In the genomic region with DNA sequence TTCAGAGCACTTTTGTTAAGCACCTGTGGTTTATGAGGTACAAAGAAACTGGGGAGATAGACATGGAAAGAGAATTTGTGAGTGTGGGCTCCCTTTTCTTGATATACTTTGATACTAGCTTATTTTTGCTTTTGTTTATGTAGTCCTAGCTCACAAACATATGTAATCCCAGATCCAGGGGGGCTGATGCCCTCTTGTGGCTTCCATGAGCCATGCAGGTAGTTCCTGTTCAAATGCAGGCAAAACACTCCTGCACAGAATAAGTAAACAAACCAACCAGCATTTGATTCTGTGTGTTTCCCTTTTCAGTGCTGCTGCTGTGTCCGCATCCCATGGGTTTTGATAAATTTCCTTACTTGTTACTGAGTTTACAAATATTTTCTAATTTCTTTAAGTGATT, we compare ENCODE assay signal across 12 mouse cellular contexts. TPM values are rescaled to one million over a fixed set of nuclear protein-coding genes. Genes with fewer than 3 reads are reported as not detected.
DNase-seq lines count a peak whose midpoint lies in the region; ATAC-seq and TF ChIP-seq lines count a peak whose summit lies in the region.
"Had no signal": no experiment of that assay in that cellular context is flagged by ENCODE, and none has a peak within 500 bp of the region (broad histone marks: within the 10 kb centered on the region; RNA-seq: fewer than 3 reads in every experiment).

No protein-coding gene starts in this region.

- H3K36me3 ChIP-seq in heart, adult 2 months (ENCODE audit: control insufficient read depth, insufficient read depth, low read length): no peaks in the 10 kb centered on the region
- peaks cover 60% of the 10 kb centered on the region for H3K36me3 ChIP-seq in heart, embryonic 12.5 days
- H3K36me3 ChIP-seq in midbrain, embryonic 14.5 days (ENCODE audit: control insufficient read depth, insufficient read depth, low read length): peaks cover 62% of the 10 kb centered on the region
- H3K36me3 ChIP-seq in midbrain, embryonic 13.5 days: peaks cover 52% of the 10 kb centered on the region
- H3K36me3 ChIP-seq in stomach, postnatal 0 days (ENCODE audit: control insufficient read depth, insufficient read depth, low read length): peaks cover 26% of the 10 kb centered on the region

- no peak overlapping the region for H3K9ac ChIP-seq in heart, adult 2 months (ENCODE audit: low read depth, low read length)
- no peak overlapping the region for H3K9ac ChIP-seq in heart, embryonic 12.5 days
- no peak overlapping the region for H3K9ac ChIP-seq in midbrain, embryonic 14.5 days (replicated peaks; ENCODE audit: low read length)
- no peak overlapping the region for H3K9ac ChIP-seq in midbrain, embryonic 13.5 days (replicated peaks)
- H3K9ac ChIP-seq in stomach, postnatal 0 days (ENCODE audit: low read length): no peak overlapping the region

- intact Hi-C loops in heart, adult 2 months (cut with DNase I): loop anchor here (2.0 kb wide), 1 partner anchor 79 kb away; no protein-coding TSS in a partner anchor

- peak; percentile 87 for TF ChIP-seq CTCF in heart, adult 2 months (IDR thresholded peaks at IDR 0.05)
- TF ChIP-seq CTCF in embryonic fibroblast, embryonic 13.5 days (IDR thresholded peaks at IDR 0.05; ENCODE audit: borderline replicate concordance, insufficient read depth, low read length): peak; percentile 49; the same call in 1 of the 2 replicates
- TF ChIP-seq CTCF in stomach, postnatal 0 days (IDR thresholded peaks at IDR 0.05; ENCODE audit: low read depth): peak; percentile 77

- no peaks in the 10 kb centered on the region for H3K9me3 ChIP-seq in heart, embryonic 12.5 days (replicated peaks)
- no peaks in the 10 kb centered on the region for H3K9me3 ChIP-seq in midbrain, embryonic 14.5 days (ENCODE audit: control insufficient read depth, low read length)
- no peaks in the 10 kb centered on the region for H3K9me3 ChIP-seq in midbrain, embryonic 13.5 days
- H3K9me3 ChIP-seq in stomach, postnatal 0 days (ENCODE audit: control insufficient read depth, low read length): no peaks in the 10 kb centered on the region

- no peaks in the 10 kb centered on the region; the same call in 1 of the 2 replicates for H3K4me1 ChIP-seq in heart, adult 2 months (ENCODE audit: control insufficient read depth, insufficient read depth, low read length)
- H3K4me1 ChIP-seq in heart, embryonic 12.5 days (replicated peaks): peaks cover 12% of the 10 kb centered on the region
- peaks cover 10% of the 10 kb centered on the region for H3K4me1 ChIP-seq in midbrain, embryonic 14.5 days (ENCODE audit: control insufficient read depth, insufficient read depth, low read length)
- peaks cover 21% of the 10 kb centered on the region for H3K4me1 ChIP-seq in midbrain, embryonic 13.5 days (replicated peaks)
- H3K4me1 ChIP-seq in embryonic fibroblast, embryonic 13.5 days (ENCODE audit: control insufficient read depth, insufficient read depth, low read length): peaks cover 5% of the 10 kb centered on the region; the same call in 1 of the 2 replicates
- no peaks in the 10 kb centered on the region for H3K4me1 ChIP-seq in stomach, postnatal 0 days (replicated peaks; ENCODE audit: control insufficient read depth, insufficient read depth)

- WGBS in heart, adult 2 months: 64% methylated on average over 1 of the region's 1 CpGs
- 56% methylated on average over 1 of the region's 1 CpGs for WGBS in heart, embryonic 12.5 days
- 79% methylated on average over 1 of the region's 1 CpGs for WGBS in midbrain, embryonic 14.5 days
- 76% methylated on average over 1 of the region's 1 CpGs for WGBS in midbrain, embryonic 13.5 days
- WGBS in stomach, postnatal 0 days: 52% methylated on average over 1 of the region's 1 CpGs

- H3K27ac ChIP-seq in heart, adult 2 months: no peak overlapping the region
- no peak overlapping the region for H3K27ac ChIP-seq in heart, embryonic 12.5 days (ENCODE audit: poor library complexity, severe bottlenecking)
- no peak overlapping the region for H3K27ac ChIP-seq in midbrain, embryonic 14.5 days (replicated peaks; ENCODE audit: low read depth, low read length)
- no peak overlapping the region for H3K27ac ChIP-seq in midbrain, embryonic 13.5 days
- H3K27ac ChIP-seq in embryonic fibroblast, embryonic 13.5 days (ENCODE audit: insufficient read depth, low read length): no peak overlapping the region
- H3K27ac ChIP-seq in stomach, postnatal 0 days (replicated peaks): no peak overlapping the region

- no peak for TF ChIP-seq EP300 in heart, adult 2 months (IDR thresholded peaks at IDR 0.05; ENCODE audit: insufficient read depth, low read depth, low read length)
- no peak for TF ChIP-seq EP300 in stomach, postnatal 0 days (optimal IDR thresholded peaks at IDR 0.05)

- ATAC-seq in heart, embryonic 12.5 days (ENCODE audit: insufficient number of reproducible peaks, low FRiP score): no peak
- no peak for ATAC-seq in midbrain, embryonic 14.5 days (ENCODE audit: low FRiP score, low TSS enrichment)
- ATAC-seq in midbrain, embryonic 13.5 days: no peak
- no peak for ATAC-seq in stomach, postnatal 0 days (ENCODE audit: low FRiP score, low TSS enrichment)

- H3K4me3 ChIP-seq in heart, adult 2 months: no peak overlapping the region
- no peak overlapping the region for H3K4me3 ChIP-seq in heart, embryonic 12.5 days
- H3K4me3 ChIP-seq in midbrain, embryonic 14.5 days (replicated peaks; ENCODE audit: low read depth, low read length): no peak overlapping the region
- no peak overlapping the region for H3K4me3 ChIP-seq in midbrain, embryonic 13.5 days (replicated peaks)
- H3K4me3 ChIP-seq in embryonic fibroblast, embryonic 13.5 days (ENCODE audit: insufficient read depth, low read length): no peak overlapping the region
- H3K4me3 ChIP-seq in stomach, postnatal 0 days (ENCODE audit: low read depth, low read length): no peak overlapping the region
- H3K4me3 ChIP-seq: erythroblast, embryonic 14.5 days had no signal

- no peak overlapping the region for H3K4me2 ChIP-seq in heart, embryonic 12.5 days
- H3K4me2 ChIP-seq in midbrain, embryonic 14.5 days (ENCODE audit: low read length): no peak overlapping the region
- H3K4me2 ChIP-seq in midbrain, embryonic 13.5 days (replicated peaks): no peak overlapping the region
- no peak overlapping the region for H3K4me2 ChIP-seq in stomach, postnatal 0 days (replicated peaks; ENCODE audit: low read depth)

- no peak for DNase-seq in heart, adult 2 months
- peak; percentile 86 for DNase-seq in midbrain, embryonic 14.5 days
- peak; percentile 41 for DNase-seq in stomach, postnatal 0 days (ENCODE audit: low spot score)
- no peak for DNase-seq in layer of hippocampus, adult 11-12 months (ENCODE audit: low spot score)
- DNase-seq in left cerebral cortex, adult 11 months (ENCODE audit: low spot score): no peak
- DNase-seq: thymus, postnatal 25 days had no signal

- H3K79me2 ChIP-seq in heart, adult 2 months (replicated peaks; ENCODE audit: control insufficient read depth, insufficient read depth, low read length): no peaks in the 10 kb centered on the region

- no peak for TF ChIP-seq POLR2A in heart, adult 2 months (IDR thresholded peaks at IDR 0.05; ENCODE audit: insufficient read depth, low read depth, low read length)
- no peak for TF ChIP-seq POLR2A in embryonic fibroblast, embryonic 13.5 days (IDR thresholded peaks at IDR 0.05; ENCODE audit: low read depth, low read length)

- H3K27me3 ChIP-seq in heart, adult 2 months (ENCODE audit: control insufficient read depth, insufficient read depth, low read length): no peaks in the 10 kb centered on the region
- no peaks in the 10 kb centered on the region for H3K27me3 ChIP-seq in heart, embryonic 12.5 days (replicated peaks)
- no peaks in the 10 kb centered on the region for H3K27me3 ChIP-seq in midbrain, embryonic 14.5 days (ENCODE audit: control insufficient read depth, insufficient read depth, low read length)
- no peaks in the 10 kb centered on the region for H3K27me3 ChIP-seq in midbrain, embryonic 13.5 days
- no peaks in the 10 kb centered on the region for H3K27me3 ChIP-seq in stomach, postnatal 0 days (ENCODE audit: control insufficient read depth, insufficient read depth, low read length)

RNA-seq across cellular contexts. Expression of a gene that starts 4.7 kb away (rescaled TPM):
- 1 to 10 TPM; 4.8 to 6.4 TPM for total RNA-seq in heart, adult 2 months (2021)
- polyA plus RNA-seq in heart, adult 2 months (2012; rRNA removed): 2.9 and 3.5 TPM in 2 replicates
- 10.1 and 11.1 TPM in 2 replicates for polyA plus RNA-seq in heart, embryonic 12.5 days (2016; fragmentation: Nextera tagmentation; extraction: Ambion mirVana)
- 13.9 and 14.8 TPM in 2 replicates for polyA plus RNA-seq in midbrain, embryonic 14.5 days (2014; fragmentation: Nextera tagmentation; extraction: Ambion mirVana)
- polyA plus RNA-seq in midbrain, embryonic 13.5 days (2015; fragmentation: Nextera tagmentation; extraction: Ambion mirVana): 10.9 and 14.6 TPM in 2 replicates
- polyA plus RNA-seq in embryonic fibroblast, embryonic 13.5 days (2011; ENCODE audit: insufficient read length, low read depth, missing spikeins): 4.3 and 5.6 TPM in 2 replicates
- 5.1 and 5.2 TPM in 2 replicates for polyA plus RNA-seq in stomach, postnatal 0 days (2015; fragmentation: Nextera tagmentation; extraction: Ambion mirVana)

RNA-seq across cellular contexts. Expression of a gene that starts 18.8 kb away (rescaled TPM):
- total RNA-seq in heart, adult 2 months (2021): not detected
- not detected in 2 replicates for polyA plus RNA-seq in heart, adult 2 months (2012; rRNA removed)
- 0.08 TPM in 1 of 2 replicates, not detected in the other for polyA plus RNA-seq in heart, embryonic 12.5 days (2016; fragmentation: Nextera tagmentation; extraction: Ambion mirVana)
- polyA plus RNA-seq in midbrain, embryonic 14.5 days (2014; fragmentation: Nextera tagmentation; extraction: Ambion mirVana): 7.6 and 8.6 TPM in 2 replicates
- 6.5 and 8.3 TPM in 2 replicates for polyA plus RNA-seq in midbrain, embryonic 13.5 days (2015; fragmentation: Nextera tagmentation; extraction: Ambion mirVana)
- polyA plus RNA-seq in embryonic fibroblast, embryonic 13.5 days (2011; ENCODE audit: insufficient read length, low read depth, missing spikeins): not detected in 2 replicates
- polyA plus RNA-seq in stomach, postnatal 0 days (2015; fragmentation: Nextera tagmentation; extraction: Ambion mirVana): not detected in 2 replicates
- total RNA-seq: hematopoietic stem cell, adult 5-6 weeks had no signal
- polyA plus RNA-seq: erythroblast, embryonic 14.5 days; lung, embryonic 16.5 days had no signal

RNA-seq across cellular contexts. Expression of a gene that starts 35.8 kb away (rescaled TPM):
- 10 to 100 TPM; 10.4 to 12.3 TPM for total RNA-seq in heart, adult 2 months (2021)
- 3.3 and 5.3 TPM in 2 replicates for polyA plus RNA-seq in heart, adult 2 months (2012; rRNA removed)
- polyA plus RNA-seq in heart, embryonic 12.5 days (2016; fragmentation: Nextera tagmentation; extraction: Ambion mirVana): 4.0 and 4.6 TPM in 2 replicates
- 16.1 and 21.0 TPM in 2 replicates for polyA plus RNA-seq in midbrain, embryonic 14.5 days (2014; fragmentation: Nextera tagmentation; extraction: Ambion mirVana)
- 8.4 and 8.7 TPM in 2 replicates for polyA plus RNA-seq in midbrain, embryonic 13.5 days (2015; fragmentation: Nextera tagmentation; extraction: Ambion mirVana)
- polyA plus RNA-seq in embryonic fibroblast, embryonic 13.5 days (2011; ENCODE audit: insufficient read length, low read depth, missing spikeins): 0.08 and 0.09 TPM in 2 replicates
- polyA plus RNA-seq in stomach, postnatal 0 days (2015; fragmentation: Nextera tagmentation; extraction: Ambion mirVana): 2.0 and 2.1 TPM in 2 replicates

Comparison
In these comparisons a context has a peak if more than half of its experiments do, and no peak if none do; other contexts are left out.
1. DNase-seq: peak in midbrain, embryonic 14.5 days (single experiment) and stomach, postnatal 0 days (single experiment); none in heart, adult 2 months (0 of 2), layer of hippocampus, adult 11-12 months (single experiment) and left cerebral cortex, adult 11 months (single experiment).
2. Peak in every context shown above with its lines, with median percentiles within 50 percentile points of each other: CTCF ChIP-seq.